7 mouse cellular contexts compared by ENCODE assay signal in genomic region chr5:143526698-143527331, GRCm38 (mm10). TPM values are rescaled to one million over a fixed set of nuclear protein-coding genes. Genes with fewer than 3 reads are reported as not detected.
DNase-seq lines count a peak whose midpoint lies in the region; ATAC-seq and TF ChIP-seq lines count a peak whose summit lies in the region.

No protein-coding gene starts in this region.

- under 1% methylated on average over 28 of the region's 28 CpGs for WGBS in intestine, embryonic 15.5 days
- WGBS in lung, postnatal 0 days = under 1% methylated on average over 28 of the region's 28 CpGs

- no peak for TF ChIP-seq EP300 in lung, postnatal 0 days (IDR thresholded peaks at IDR 0.05)

- peak overlapping the region; percentile 96 for H3K4me3 ChIP-seq in erythroblast, embryonic 14.5 days (replicated peaks)
- peak overlapping the region; percentile 98 for H3K4me3 ChIP-seq in intestine, embryonic 15.5 days (replicated peaks)
- peak overlapping the region; percentile 99 for H3K4me3 ChIP-seq in lung, postnatal 0 days (ENCODE audit: low read depth, low read length)

- H3K36me3 ChIP-seq in erythroblast, embryonic 14.5 days (ENCODE audit: control insufficient read depth) = peaks cover 40% of the 10 kb centered on the region
- H3K36me3 ChIP-seq in intestine, embryonic 15.5 days = no peaks in the 10 kb centered on the region
- no peaks in the 10 kb centered on the region for H3K36me3 ChIP-seq in lung, postnatal 0 days (ENCODE audit: insufficient read depth, low read length)

- H3K9ac ChIP-seq in intestine, embryonic 15.5 days = peak overlapping the region; percentile 100
- peak overlapping the region; percentile 100 for H3K9ac ChIP-seq in lung, postnatal 0 days (replicated peaks; ENCODE audit: low read depth)

- no peaks in the 10 kb centered on the region for H3K9me3 ChIP-seq in erythroblast, embryonic 14.5 days (ENCODE audit: control insufficient read depth, low read length)
- no peaks in the 10 kb centered on the region for H3K9me3 ChIP-seq in intestine, embryonic 15.5 days
- no peaks in the 10 kb centered on the region for H3K9me3 ChIP-seq in lung, postnatal 0 days (ENCODE audit: low read length)

- no peak for TF ChIP-seq CTCF in lung, postnatal 0 days (IDR thresholded peaks at IDR 0.05)

- H3K27me3 ChIP-seq in erythroblast, embryonic 14.5 days (ENCODE audit: control insufficient read depth) = no peaks in the 10 kb centered on the region
- no peaks in the 10 kb centered on the region for H3K27me3 ChIP-seq in intestine, embryonic 15.5 days (replicated peaks)
- no peaks in the 10 kb centered on the region for H3K27me3 ChIP-seq in lung, postnatal 0 days (replicated peaks; ENCODE audit: insufficient read depth, low read length)

- peak overlapping the region; percentile 86 for H3K4me2 ChIP-seq in intestine, embryonic 15.5 days (replicated peaks)
- H3K4me2 ChIP-seq in lung, postnatal 0 days (replicated peaks; ENCODE audit: low read depth, low read length) = peak overlapping the region; percentile 76

- ATAC-seq in intestine, embryonic 15.5 days = no peak
- ATAC-seq in lung, postnatal 0 days = no peak

- H3K27ac ChIP-seq in intestine, embryonic 15.5 days = peak overlapping the region; percentile 100
- peak overlapping the region; percentile 100 for H3K27ac ChIP-seq in lung, postnatal 0 days (ENCODE audit: low read length)

- peak; percentile 48 to 55 for DNase-seq in B cell, adult 2 months
- DNase-seq in ES-CJ7 (ENCODE audit: low read depth, low spot score) = peak; percentile 42
- peak; percentile 85 for DNase-seq in lung, postnatal 0 days (ENCODE audit: low spot score)
- peak; percentile 28 for DNase-seq in retina, postnatal 1 day
- DNase-seq in adrenal gland, postnatal 25 days = no peak

- H3K4me1 ChIP-seq in erythroblast, embryonic 14.5 days (ENCODE audit: control insufficient read depth) = peaks cover 78% of the 10 kb centered on the region
- H3K4me1 ChIP-seq in intestine, embryonic 15.5 days (replicated peaks) = peaks cover 26% of the 10 kb centered on the region
- peaks cover 15% of the 10 kb centered on the region for H3K4me1 ChIP-seq in lung, postnatal 0 days (ENCODE audit: insufficient read depth, low read depth, low read length)

RNA-seq across cellular contexts. Expression of gene Rac1, which starts 1.0 kb away (rescaled TPM):
- polyA plus RNA-seq in erythroblast, embryonic 14.5 days (2012) = 7.6 and 8.1 TPM in 2 replicates
- 416 and 446 TPM in 2 replicates for polyA plus RNA-seq in intestine, embryonic 15.5 days (2015; fragmentation: Nextera tagmentation; extraction: Ambion mirVana)
- 439 and 450 TPM in 2 replicates for polyA plus RNA-seq in lung, postnatal 0 days (2015; fragmentation: Nextera tagmentation; extraction: Ambion mirVana)
- 358 and 372 TPM in 2 replicates for total RNA-seq in adrenal gland, postnatal 25 days (2021)

Comparison
In these comparisons a context has a peak if more than half of its experiments do, and no peak if none do; other contexts are left out.
1. RNA of gene Rac1, which starts 1.0 kb away (polyA plus RNA-seq): 439 to 450 TPM in lung, postnatal 0 days and 416 to 446 TPM in intestine, embryonic 15.5 days; 7.6 to 8.1 TPM in erythroblast, embryonic 14.5 days; every median in the first group is over 10 times any median in the second.
2. Peak in every context shown above with its lines, with median percentiles within 50 percentile points of each other: H3K4me3 ChIP-seq.